Mouse (Mus musculus): ENCODE data around the gene Chrnb1.

DNA sequence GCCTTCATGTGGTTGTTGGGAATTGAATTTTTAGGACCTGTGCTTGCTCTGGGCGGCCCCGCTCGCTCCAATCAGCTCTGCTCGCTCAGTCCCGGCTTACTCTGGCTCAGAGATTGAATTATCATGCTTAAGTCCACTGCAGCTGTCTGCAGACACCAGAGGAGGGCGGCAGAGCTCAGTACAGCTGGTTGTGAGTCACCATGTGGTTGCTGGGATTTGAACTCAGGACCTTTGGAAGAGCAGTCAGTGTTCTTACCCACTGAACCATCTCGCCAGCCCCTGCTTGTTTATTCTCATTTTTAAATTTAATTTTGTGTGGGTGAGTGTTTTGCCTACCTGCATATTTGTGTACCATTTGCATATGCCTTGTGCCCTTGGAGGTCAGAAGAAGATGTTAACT is 32.2 kb downstream of the Chrnb1 start:
- TF ChIP-seq CTCF (IDR thresholded peaks at IDR 0.05; ENCODE audit: borderline replicate concordance, extremely low read depth, insufficient read depth, insufficient read length) (peak; percentile 20; the same call in 1 of the 2 replicates), POLR2A (IDR thresholded peaks at IDR 0.05; ENCODE audit: borderline replicate concordance, extremely low read depth, insufficient read depth, insufficient read length, poor library complexity, severe bottlenecking) (no peak)
